Mouse (Mus musculus): ENCODE data around the gene Dab2ip. TPM values are rescaled to one million over a fixed set of nuclear protein-coding genes. Genes with fewer than 3 reads are reported as not detected.

Dab2ip gene
- total and polyA plus RNA-seq, 3 experiments = 4.9 to 15.6 (median 7.8) TPM

DNA sequence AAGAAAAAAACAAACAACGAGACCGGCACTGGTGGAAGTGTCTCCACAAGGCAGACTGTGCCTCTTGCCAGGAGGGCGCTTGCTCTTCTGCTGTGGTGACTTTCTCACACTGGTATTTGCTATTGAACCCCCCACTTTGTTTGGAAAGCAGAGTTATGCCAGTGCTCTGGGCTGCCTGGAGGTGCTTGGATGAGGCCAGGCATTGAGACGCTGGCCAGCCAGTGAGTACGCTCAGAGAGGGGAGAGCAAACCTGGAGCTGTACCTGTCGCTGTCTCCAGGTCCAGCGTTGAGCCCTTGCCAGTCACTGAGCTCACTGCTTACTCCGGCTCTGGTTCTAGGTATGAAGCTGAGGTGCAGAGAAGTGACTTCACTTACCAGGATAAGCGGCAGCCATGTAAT, 112.2 kb downstream of the Dab2ip start:
- in situ Hi-C loops (cut with MboI; ENCODE audit: low pct_ligation_motif_present, low pct_unique_long_range_greater_than_20kb, low sequenced_read_pairs) = no loop called here
- Histone ChIP-seq H3K27me3 (replicated peaks) (no peaks in the 10 kb centered on the region), H3K4me3 (replicated peaks in 1 of 3; ENCODE audit: low read depth in 2 of 3, low read length in 2 of 3, poor library complexity in 1 of 3) (no peak overlapping the region), H3K36me3 (replicated peaks in 1 of 2; ENCODE audit: control insufficient read depth in 1 of 2, insufficient read depth in 1 of 2, low read length in 1 of 2) (peaks cover 2 to 27% of the 10 kb centered on the region in 2 experiments), H3K27ac (ENCODE audit: insufficient read depth, low read depth) (no peak overlapping the region), H3K9ac (ENCODE audit: insufficient read depth, low read depth) (no peak overlapping the region), H3K79me2 (replicated peaks; ENCODE audit: control insufficient read depth, extremely low read depth, insufficient read depth, poor library complexity, severe bottlenecking) (peaks cover 2% of the 10 kb centered on the region; the same call in 1 of the 2 replicates), H3K4me2 (ENCODE audit: insufficient read depth, low read depth, poor library complexity, severe bottlenecking) (no peak overlapping the region), H3K4me1 (ENCODE audit: control insufficient read depth in 1 of 2, insufficient read depth in 2 of 2) (peaks cover 13 to 32% of the 10 kb centered on the region in 2 experiments), H3K9me3 (replicated peaks; ENCODE audit: low read length) (no peaks in the 10 kb centered on the region)
- dilution Hi-C loops (cut with MboI; ENCODE audit: extremely low pct_ligation_motif_present, extremely low pct_unique_long_range_greater_than_20kb, low sequenced_read_pairs) = no loop called here
- no peak for DNase-seq (ENCODE audit: extremely low read depth)
- TF ChIP-seq SMC3 (IDR thresholded peaks at IDR 0.05; ENCODE audit: low read depth, low read length) (no peak), HCFC1 (IDR thresholded peaks at IDR 0.05; ENCODE audit: low read depth, low read length) (no peak), RCOR1 (conservative IDR thresholded peaks at IDR 0.05; ENCODE audit: low read depth, low read length) (no peak), RAD21 (IDR thresholded peaks at IDR 0.05; ENCODE audit: low read depth, low read length) (no peak), CTCF (conservative IDR thresholded peaks at IDR 0.05 in 1 of 2, IDR thresholded peaks at IDR 0.05 in 1 of 2; ENCODE audit: low read depth in 2 of 2, low read length in 2 of 2) (no peak), USF1 (IDR thresholded peaks at IDR 0.05; ENCODE audit: low read depth, low read length) (no peak), TBP (conservative IDR thresholded peaks at IDR 0.05; ENCODE audit: low read depth, low read length) (no peak), JUN (IDR thresholded peaks at IDR 0.05; ENCODE audit: insufficient read depth, low read depth, low read length) (no peak), MYC (IDR thresholded peaks at IDR 0.05; ENCODE audit: low read depth, low read length) (no peak), CHD2 (IDR thresholded peaks at IDR 0.05; ENCODE audit: low read length) (no peak), KAT2A (IDR thresholded peaks at IDR 0.05; ENCODE audit: insufficient replicate concordance, low read length) (no peak), ELF1 (IDR thresholded peaks at IDR 0.05; ENCODE audit: low read depth, low read length) (no peak)

DNA sequence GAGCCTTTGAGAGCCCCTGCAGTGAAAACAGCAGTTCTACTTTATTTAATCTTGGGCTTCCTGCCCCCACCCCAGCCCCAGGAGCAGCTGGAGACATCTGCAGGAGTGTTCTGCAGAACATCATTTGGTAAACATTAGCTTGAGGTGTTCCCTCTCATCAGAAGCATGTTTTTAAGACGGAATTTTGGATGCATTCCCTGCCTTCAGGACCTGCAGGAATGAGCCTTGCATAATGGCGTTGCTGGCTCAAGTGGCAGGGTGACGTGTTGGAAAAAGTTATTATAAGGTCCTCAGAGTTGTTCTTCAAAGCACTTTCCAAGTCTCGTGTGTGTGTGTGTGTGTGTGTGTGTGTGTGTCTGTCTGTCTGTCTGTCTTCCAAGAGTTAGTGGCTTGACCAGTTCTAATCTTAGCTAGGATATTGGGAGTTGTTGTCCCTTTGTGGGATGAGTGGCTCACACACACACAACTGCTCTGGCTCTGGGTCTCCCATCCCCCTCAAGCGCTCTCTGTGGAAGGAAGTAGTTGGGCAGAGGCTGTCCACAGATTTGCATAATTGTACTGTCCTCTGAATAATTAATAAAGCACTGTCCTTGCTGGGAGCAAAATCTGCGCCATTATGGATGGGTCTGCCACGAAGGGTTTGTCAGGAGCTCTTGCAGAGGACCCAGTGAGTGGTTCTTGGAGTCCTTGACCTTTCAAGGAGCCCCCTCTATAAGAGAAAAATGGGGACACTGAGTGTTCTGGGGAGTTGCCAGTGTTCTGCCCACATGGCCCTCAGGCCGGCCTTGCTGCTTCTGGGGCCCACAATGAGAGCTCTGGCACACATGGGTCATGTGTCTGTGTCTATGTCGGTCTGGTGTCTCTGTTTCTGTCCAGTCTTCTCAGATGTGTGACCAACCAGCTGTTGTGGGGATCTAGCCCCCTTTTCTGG, 114.2 kb downstream of the Dab2ip start:
- no peak for DNase-seq (ENCODE audit: extremely low read depth)
- Histone ChIP-seq H3K4me2 (ENCODE audit: insufficient read depth, low read depth, poor library complexity, severe bottlenecking) (no peak overlapping the region), H3K27me3 (replicated peaks) (no peaks in the 10 kb centered on the region), H3K9ac (ENCODE audit: insufficient read depth, low read depth) (no peak overlapping the region), H3K4me1 (ENCODE audit: control insufficient read depth in 1 of 2, insufficient read depth in 2 of 2) (peaks cover 13 to 48% of the 10 kb centered on the region in 2 experiments), H3K36me3 (replicated peaks in 1 of 2; ENCODE audit: control insufficient read depth in 1 of 2, insufficient read depth in 1 of 2, low read length in 1 of 2) (peaks cover 2 to 25% of the 10 kb centered on the region in 2 experiments), H3K9me3 (replicated peaks; ENCODE audit: low read length) (no peaks in the 10 kb centered on the region), H3K27ac (ENCODE audit: insufficient read depth, low read depth) (no peak overlapping the region), H3K79me2 (replicated peaks; ENCODE audit: control insufficient read depth, extremely low read depth, insufficient read depth, poor library complexity, severe bottlenecking) (peaks cover 2% of the 10 kb centered on the region; the same call in 1 of the 2 replicates), H3K4me3 (replicated peaks in 1 of 3; ENCODE audit: low read depth in 2 of 3, low read length in 2 of 3, poor library complexity in 1 of 3) (no peak overlapping the region)
- dilution Hi-C loops (cut with MboI; ENCODE audit: extremely low pct_ligation_motif_present, extremely low pct_unique_long_range_greater_than_20kb, low sequenced_read_pairs) (no loop called here), in situ Hi-C loops (cut with MboI; ENCODE audit: low pct_ligation_motif_present, low pct_unique_long_range_greater_than_20kb, low sequenced_read_pairs) (no loop called here)
- TF ChIP-seq CTCF (conservative IDR thresholded peaks at IDR 0.05 in 1 of 2, IDR thresholded peaks at IDR 0.05 in 1 of 2; ENCODE audit: low read depth in 2 of 2, low read length in 2 of 2) (no peak), GABPA (IDR thresholded peaks at IDR 0.05; ENCODE audit: insufficient replicate concordance, low read depth, low read length) (no peak), HCFC1 (IDR thresholded peaks at IDR 0.05; ENCODE audit: low read depth, low read length) (no peak), JUN (IDR thresholded peaks at IDR 0.05; ENCODE audit: insufficient read depth, low read depth, low read length) (no peak), NELFE (IDR thresholded peaks at IDR 0.05; ENCODE audit: low read depth, low read length) (no peak), ZNF384 (IDR thresholded peaks at IDR 0.05; ENCODE audit: low read depth, low read length) (no peak), USF1 (IDR thresholded peaks at IDR 0.05; ENCODE audit: low read depth, low read length) (no peak), ETS1 (conservative IDR thresholded peaks at IDR 0.05; ENCODE audit: low read depth, low read length) (no peak), KAT2A (IDR thresholded peaks at IDR 0.05; ENCODE audit: insufficient replicate concordance, low read length) (no peak), MAZ (IDR thresholded peaks at IDR 0.05; ENCODE audit: low read depth, low read length) (no peak), PAX5 (IDR thresholded peaks at IDR 0.05; ENCODE audit: low read length) (no peak), E2F4 (IDR thresholded peaks at IDR 0.05; ENCODE audit: insufficient replicate concordance, low read depth, low read length) (no peak), MAFK (IDR thresholded peaks at IDR 0.05; ENCODE audit: insufficient replicate concordance, low read length) (no peak), JUND (conservative IDR thresholded peaks at IDR 0.05; ENCODE audit: low read depth, low read length) (no peak)
